Mouse (Mus musculus): Measurements from ENCODE around the gene 4930507D05Rik. TPM values are rescaled to one million over a fixed set of nuclear protein-coding genes. Genes with fewer than 3 reads are reported as not detected.

Gene 4930507D05Rik
- polyA plus RNA-seq, 1 experiment from 2014 or later, result 1.8 TPM

- H3K27ac ChIP-seq (ENCODE audit: low read depth, low read length), result no peak overlapping the region
- no peak overlapping the region for H3K4me3 ChIP-seq (ENCODE audit: low read length)
- 92% methylated on average over 4 of the region's 4 CpGs for WGBS
- H3K27me3 ChIP-seq (replicated peaks; ENCODE audit: control insufficient read depth, insufficient read depth, low read length), result no peaks in the 10 kb centered on the region
- ATAC-seq, result no peak
- no peaks in the 10 kb centered on the region for H3K4me1 ChIP-seq (ENCODE audit: control insufficient read depth, insufficient read depth, low read depth, low read length)
- no peak overlapping the region for H3K4me2 ChIP-seq (ENCODE audit: low read length)
- no peaks in the 10 kb centered on the region for H3K9me3 ChIP-seq (ENCODE audit: control insufficient read depth, low read length)
- H3K9ac ChIP-seq (ENCODE audit: low read depth, low read length), result no peak overlapping the region
- H3K36me3 ChIP-seq (ENCODE audit: control insufficient read depth, insufficient read depth, low read length), result no peaks in the 10 kb centered on the region
Observed at GRCm38 (mm10) chr10:62469736-62470135, 20.4 kb downstream of the 4930507D05Rik start.

GRCm38 (mm10) chr10:62471105-62471504 lies 21.8 kb downstream of the 4930507D05Rik start:
- Histone ChIP-seq H3K27ac (ENCODE audit: low read depth, low read length) (no peak overlapping the region), H3K9me3 (ENCODE audit: control insufficient read depth, low read length) (no peaks in the 10 kb centered on the region), H3K9ac (ENCODE audit: low read depth, low read length) (no peak overlapping the region), H3K4me2 (ENCODE audit: low read length) (no peak overlapping the region), H3K4me1 (ENCODE audit: control insufficient read depth, insufficient read depth, low read depth, low read length) (no peaks in the 10 kb centered on the region), H3K4me3 (ENCODE audit: low read length) (no peak overlapping the region), H3K27me3 (replicated peaks; ENCODE audit: control insufficient read depth, insufficient read depth, low read length) (no peaks in the 10 kb centered on the region), H3K36me3 (ENCODE audit: control insufficient read depth, insufficient read depth, low read length) (no peaks in the 10 kb centered on the region)
- ATAC-seq, result no peak
- WGBS, result 50% methylated on average over 5 of the region's 5 CpGs

- H3K9ac ChIP-seq (ENCODE audit: low read depth, low read length), result no peak overlapping the region
- H3K4me2 ChIP-seq (ENCODE audit: low read length), result no peak overlapping the region
- no peak overlapping the region for H3K4me3 ChIP-seq (ENCODE audit: low read length)
- whole genome bisulfite sequencing, result 91% methylated on average over 10 of the region's 10 CpGs
- no peaks in the 10 kb centered on the region for H3K4me1 ChIP-seq (ENCODE audit: control insufficient read depth, insufficient read depth, low read depth, low read length)
- H3K27ac ChIP-seq (ENCODE audit: low read depth, low read length), result no peak overlapping the region
- H3K9me3 ChIP-seq (ENCODE audit: control insufficient read depth, low read length), result no peaks in the 10 kb centered on the region
- H3K36me3 ChIP-seq (ENCODE audit: control insufficient read depth, insufficient read depth, low read length), result 0 out of 2 replicates have a peak, but pooled peaks cover 3% of the 10 kb centered on the region
- no peak for ATAC-seq
- no peaks in the 10 kb centered on the region for H3K27me3 ChIP-seq (replicated peaks; ENCODE audit: control insufficient read depth, insufficient read depth, low read length)
Observed at GRCm38 (mm10) chr10:62474944-62475343, 25.7 kb downstream of the 4930507D05Rik start.

GRCm38 (mm10) chr10:62476980-62477379 lies 27.7 kb downstream of the 4930507D05Rik start:
- Histone ChIP-seq H3K36me3 (ENCODE audit: control insufficient read depth, insufficient read depth, low read length) (0 out of 2 replicates have a peak, but pooled peaks cover 3% of the 10 kb centered on the region), H3K9ac (ENCODE audit: low read depth, low read length) (no peak overlapping the region), H3K9me3 (ENCODE audit: control insufficient read depth, low read length) (no peaks in the 10 kb centered on the region), H3K27me3 (replicated peaks; ENCODE audit: control insufficient read depth, insufficient read depth, low read length) (no peaks in the 10 kb centered on the region), H3K4me3 (ENCODE audit: low read length) (no peak overlapping the region), H3K4me1 (ENCODE audit: control insufficient read depth, insufficient read depth, low read depth, low read length) (no peaks in the 10 kb centered on the region), H3K27ac (ENCODE audit: low read depth, low read length) (no peak overlapping the region), H3K4me2 (ENCODE audit: low read length) (no peak overlapping the region)
- no peak for ATAC-seq
- 79% methylated on average over 2 of the region's 2 CpGs for WGBS

- 66% methylated on average over 7 of the region's 7 CpGs for WGBS
- Histone ChIP-seq H3K4me1 (ENCODE audit: control insufficient read depth, insufficient read depth, low read depth, low read length) (peaks cover 11% of the 10 kb centered on the region), H3K36me3 (ENCODE audit: control insufficient read depth, insufficient read depth, low read length) (0 out of 2 replicates have a peak, but pooled peaks cover 3% of the 10 kb centered on the region), H3K9me3 (ENCODE audit: control insufficient read depth, low read length) (no peaks in the 10 kb centered on the region), H3K4me3 (ENCODE audit: low read length) (no peak overlapping the region), H3K9ac (ENCODE audit: low read depth, low read length) (no peak overlapping the region), H3K4me2 (ENCODE audit: low read length) (no peak overlapping the region), H3K27ac (ENCODE audit: low read depth, low read length) (no peak overlapping the region), H3K27me3 (replicated peaks; ENCODE audit: control insufficient read depth, insufficient read depth, low read length) (no peaks in the 10 kb centered on the region)
- no peak for ATAC-seq
Observed at GRCm38 (mm10) chr10:62481108-62481852, 32.0 kb downstream of the 4930507D05Rik start.

- Histone ChIP-seq H3K4me1 (ENCODE audit: control insufficient read depth, insufficient read depth, low read depth, low read length) (peaks cover 11% of the 10 kb centered on the region), H3K9ac (ENCODE audit: low read depth, low read length) (peak overlapping the region; percentile 78), H3K4me2 (ENCODE audit: low read length) (peak overlapping the region; percentile 68), H3K36me3 (ENCODE audit: control insufficient read depth, insufficient read depth, low read length) (no peaks in the 10 kb centered on the region), H3K4me3 (ENCODE audit: low read length) (peak overlapping the region; percentile 81), H3K27ac (ENCODE audit: low read depth, low read length) (peak overlapping the region; percentile 80), H3K27me3 (replicated peaks; ENCODE audit: control insufficient read depth, insufficient read depth, low read length) (no peaks in the 10 kb centered on the region), H3K9me3 (ENCODE audit: control insufficient read depth, low read length) (no peaks in the 10 kb centered on the region)
- WGBS, result under 1% methylated on average over 32 of the region's 48 CpGs
- ATAC-seq, result peak; percentile 82
Observed at GRCm38 (mm10) chr10:62485878-62486582, 36.7 kb downstream of the 4930507D05Rik start.

- Histone ChIP-seq H3K27ac (ENCODE audit: low read depth, low read length) (peak within 1 kb of the TSS; percentile 80), H3K9me3 (ENCODE audit: control insufficient read depth, low read length) (no peaks in the 10 kb centered on the region), H3K4me1 (ENCODE audit: control insufficient read depth, insufficient read depth, low read depth, low read length) (peaks cover 11% of the 10 kb centered on the region), H3K36me3 (ENCODE audit: control insufficient read depth, insufficient read depth, low read length) (no peaks in the 10 kb centered on the region), H3K9ac (ENCODE audit: low read depth, low read length) (peak within 1 kb of the TSS; percentile 78), H3K4me2 (ENCODE audit: low read length) (peak within 1 kb of the TSS; percentile 82), H3K4me3 (ENCODE audit: low read length) (peak within 1 kb of the TSS; percentile 81), H3K27me3 (replicated peaks; ENCODE audit: control insufficient read depth, insufficient read depth, low read length) (no peaks in the 10 kb centered on the region)
- ATAC-seq, result peak; percentile 89
- WGBS, result under 1% methylated on average over 35 of the region's 59 CpGs
Observed at GRCm38 (mm10) chr10:62486618-62487415, 37.5 kb downstream of the 4930507D05Rik start, which contains the start of gene Vps26a. Gene Vps26a (minus strand): TSS chr10:62486805.

- H3K27me3 ChIP-seq (replicated peaks; ENCODE audit: control insufficient read depth, insufficient read depth, low read length), result no peaks in the 10 kb centered on the region
- 14% methylated on average over 1 of the region's 1 CpGs for WGBS
Observed at GRCm38 (mm10) chr10:62488266-62488665, 39.0 kb downstream of the 4930507D05Rik start.

More at GRCm38 (mm10) chr10:62488266-62488665, 39.0 kb downstream of the 4930507D05Rik start:
- no peak overlapping the region for H3K9ac ChIP-seq (ENCODE audit: low read depth, low read length)
- ATAC-seq, result no peak
- no peak overlapping the region for H3K27ac ChIP-seq (ENCODE audit: low read depth, low read length)
- no peak overlapping the region for H3K4me3 ChIP-seq (ENCODE audit: low read length)
- H3K9me3 ChIP-seq (ENCODE audit: control insufficient read depth, low read length), result no peaks in the 10 kb centered on the region
- no peak overlapping the region for H3K4me2 ChIP-seq (ENCODE audit: low read length)
- no peaks in the 10 kb centered on the region for H3K36me3 ChIP-seq (ENCODE audit: control insufficient read depth, insufficient read depth, low read length)
- peaks cover 11% of the 10 kb centered on the region for H3K4me1 ChIP-seq (ENCODE audit: control insufficient read depth, insufficient read depth, low read depth, low read length)
